Mouse (Mus musculus) thymus, postnatal 25 days (tissue): ENCODE data around the gene Clps.

Source experiments
- DNase-seq: peaks from one replicate; pipeline ENCODE4 v3.0.0; 2022

Clps gene

DNA sequence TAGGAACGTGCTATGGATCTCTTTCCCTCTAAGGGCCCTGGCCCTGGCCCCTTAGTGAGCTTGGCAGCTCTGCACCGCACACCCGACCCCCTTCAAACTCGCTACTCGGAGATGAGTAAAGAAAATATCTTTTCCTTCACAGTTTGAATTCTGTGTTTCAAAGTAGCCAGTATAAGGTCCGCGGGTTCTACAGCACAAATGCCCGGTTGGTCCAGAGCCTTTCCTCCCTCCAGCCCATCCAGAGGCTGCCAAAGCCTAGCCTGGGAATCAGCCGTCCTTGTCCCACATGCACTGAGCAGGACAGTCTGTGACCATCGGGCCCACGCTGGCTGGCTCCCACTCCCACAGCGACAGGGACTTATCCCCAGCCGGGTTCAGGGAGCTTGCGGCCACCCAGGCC lies 11.5 kb downstream of the Clps start, which contains the start of gene Clpsl2:
Gene Clpsl2 (plus strand): TSS at position 301 of the 400 bp plus-strand sequence.
- DNase-seq = no peak

DNA sequence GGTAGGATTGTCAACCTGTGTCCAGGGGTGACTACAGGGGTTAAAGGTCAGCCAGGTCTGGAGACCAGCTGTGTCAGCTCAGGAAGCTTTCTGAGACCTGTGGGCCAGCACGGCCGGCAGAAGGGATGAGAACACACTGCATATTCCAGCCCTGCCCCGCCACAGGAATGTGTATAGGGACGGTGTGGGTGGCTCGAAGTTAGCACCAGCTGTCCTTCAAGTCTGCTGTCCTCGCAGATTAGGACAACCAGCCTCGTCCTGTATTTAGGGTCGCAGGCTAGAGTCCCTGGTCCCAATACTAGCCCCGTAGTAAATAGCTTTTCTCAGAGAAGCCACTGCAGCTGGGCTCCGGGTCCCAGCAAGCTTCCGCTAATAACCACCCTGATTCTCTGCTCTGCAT lies 12.0 kb downstream of the Clps start:
- no peak for DNase-seq

DNA sequence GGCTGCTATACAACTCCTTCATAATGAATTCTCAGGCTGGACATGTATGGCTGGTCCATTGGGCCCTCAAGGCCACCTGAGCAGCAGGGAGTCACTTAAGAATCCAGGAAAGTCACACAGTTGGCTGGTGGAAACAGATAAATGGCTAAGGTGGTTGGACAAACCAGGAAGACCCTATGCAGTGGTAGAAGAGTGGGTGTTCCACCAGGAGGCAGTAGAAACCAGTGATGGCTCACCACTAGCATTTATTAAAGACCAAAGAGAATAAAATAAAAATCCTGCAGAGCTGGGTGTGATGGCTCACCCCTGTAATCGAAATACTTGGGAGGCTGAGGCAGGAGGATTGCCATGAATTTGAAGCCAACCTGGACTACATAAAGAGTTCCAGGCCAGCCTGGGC lies 13.6 kb downstream of the Clps start:
- peak; percentile 21 for DNase-seq

DNA sequence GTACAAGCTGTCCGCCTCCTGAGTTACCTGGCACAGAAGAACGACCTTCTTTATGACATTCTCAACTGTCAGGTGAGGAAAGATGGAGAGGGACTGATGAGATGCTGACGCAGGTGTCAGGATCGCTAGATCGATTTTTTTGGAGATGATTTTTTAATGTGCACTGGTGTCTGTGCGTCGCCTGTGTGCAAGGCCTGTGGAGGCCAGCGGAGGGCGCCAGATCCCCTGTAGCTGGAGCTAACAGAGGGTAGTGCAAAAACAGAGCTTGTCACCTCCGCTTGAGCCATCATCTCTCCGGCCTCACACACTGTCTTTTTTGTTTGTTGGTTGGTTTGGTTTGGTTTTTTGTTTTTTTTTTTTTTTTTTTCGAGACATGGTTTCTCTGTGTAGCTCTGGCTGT lies 22.7 kb downstream of the Clps start:
- no peak for DNase-seq

DNA sequence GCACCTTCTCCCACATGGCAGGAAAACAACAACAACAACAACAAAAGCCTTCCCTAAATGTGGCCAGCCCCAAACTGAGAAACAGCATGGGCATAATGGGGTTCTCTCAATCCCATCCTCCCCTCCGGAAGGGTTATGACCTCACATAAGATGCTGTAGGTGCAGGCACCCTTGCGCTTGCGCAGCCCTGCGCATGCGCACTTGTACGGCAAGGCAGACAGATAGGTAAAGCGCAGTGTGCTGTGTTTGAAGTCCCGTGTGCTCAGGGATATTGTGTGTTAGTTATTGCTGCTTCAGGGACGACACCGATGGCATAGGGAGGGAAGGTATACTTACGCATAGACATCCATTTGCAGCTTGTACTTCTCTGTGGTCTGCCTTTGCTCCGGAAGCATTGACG lies 27.2 kb downstream of the Clps start:
- DNase-seq = no peak

DNA sequence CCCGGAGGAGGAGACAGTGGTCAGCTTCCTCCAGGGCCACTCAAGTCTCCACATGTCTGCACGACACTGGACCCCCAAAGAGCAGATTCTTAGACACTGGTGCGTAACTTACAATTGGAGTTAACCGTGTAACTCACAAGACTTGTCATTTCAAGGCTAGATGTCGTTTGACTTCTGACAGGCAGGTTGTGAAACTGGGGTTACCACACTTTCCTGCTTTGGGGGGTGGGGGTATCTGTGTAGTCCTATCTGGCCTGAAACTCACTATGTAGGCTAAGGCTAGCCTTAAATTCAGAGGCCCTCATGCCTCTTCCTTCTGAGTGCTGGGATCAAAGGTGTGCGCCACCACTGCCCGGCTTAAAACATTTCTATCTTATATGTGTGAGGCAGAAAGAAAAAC lies 28.0 kb downstream of the Clps start:
- DNase-seq = no peak

DNA sequence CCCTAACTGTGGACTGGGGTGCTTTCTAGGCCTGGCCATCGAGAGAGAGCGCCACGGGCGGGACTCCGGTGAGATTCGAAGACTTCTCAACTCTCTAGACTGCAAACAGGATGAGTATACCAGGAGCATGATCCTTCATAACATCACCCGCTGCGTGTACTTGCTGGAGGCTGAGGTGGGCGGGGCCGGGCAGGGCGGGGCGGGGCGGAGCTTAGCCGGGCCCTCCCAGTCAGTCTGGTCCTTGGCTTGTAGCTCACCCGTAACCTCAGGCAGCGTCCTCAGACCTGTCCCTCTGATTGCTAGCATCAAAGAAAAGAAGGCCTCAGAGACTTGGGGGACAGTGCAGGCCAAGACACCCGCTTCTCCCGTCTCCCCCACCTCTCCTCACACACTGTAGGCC lies 28.6 kb downstream of the Clps start:
- DNase-seq = no peak

DNA sequence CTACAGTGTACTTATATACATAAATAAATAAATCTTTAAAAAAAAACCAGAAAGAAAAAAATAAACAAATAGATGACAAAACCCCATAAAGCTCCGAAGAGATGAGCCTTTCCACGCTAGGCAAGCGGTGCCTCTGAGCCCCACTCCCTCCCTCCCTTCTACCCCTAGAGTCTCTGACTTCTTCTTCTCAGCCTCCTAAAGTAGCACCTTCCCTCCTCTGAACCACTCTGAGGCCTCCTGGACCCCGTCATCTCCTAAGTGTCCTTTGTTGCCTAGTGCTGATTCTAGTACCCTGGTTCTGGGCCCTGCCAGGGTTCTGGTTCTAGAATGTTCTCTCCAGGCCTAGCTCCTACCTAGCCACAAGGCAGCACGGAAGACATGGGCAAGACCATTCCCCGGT lies 30.1 kb downstream of the Clps start, which contains the start of gene Armc12:
Gene Armc12 (plus strand): TSS at position 301 of the 400 bp plus-strand sequence.
- DNase-seq = no peak

DNA sequence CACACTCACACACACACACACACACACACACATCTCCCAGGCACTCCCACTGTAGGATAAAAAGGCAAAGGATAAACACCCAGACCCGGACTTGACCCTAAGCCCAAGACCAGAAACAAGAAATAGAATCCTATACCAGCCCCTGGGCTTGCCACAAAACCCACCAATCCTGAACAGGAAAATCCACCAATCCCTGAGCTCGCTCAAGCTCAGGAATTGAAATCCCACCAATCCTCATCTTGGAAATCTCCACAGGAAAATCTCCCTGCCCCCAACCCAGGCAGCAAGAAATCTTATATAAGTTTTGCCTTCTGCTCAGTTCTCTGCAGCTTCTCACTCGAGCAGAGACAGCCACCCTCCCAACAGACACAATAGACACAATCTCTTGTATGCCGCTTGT lies 31.4 kb downstream of the Clps start:
- DNase-seq = no peak

DNA sequence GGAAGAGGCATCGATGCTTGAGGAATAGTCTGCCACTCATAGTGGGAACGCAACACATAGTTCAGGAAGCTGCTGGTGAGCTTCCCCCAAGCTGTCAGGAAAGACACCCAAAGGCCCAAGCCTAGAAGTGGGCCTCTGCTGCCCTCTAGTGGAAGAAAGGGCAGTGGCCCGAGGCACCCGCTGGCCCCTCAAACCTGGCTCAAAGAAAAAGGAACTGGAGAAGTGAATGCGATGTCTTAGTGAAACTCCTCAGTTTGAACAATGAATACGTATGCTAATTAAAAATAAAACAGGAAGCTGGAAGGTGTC lies 32.6 kb downstream of the Clps start:
- peak; percentile 91 for DNase-seq

DNA sequence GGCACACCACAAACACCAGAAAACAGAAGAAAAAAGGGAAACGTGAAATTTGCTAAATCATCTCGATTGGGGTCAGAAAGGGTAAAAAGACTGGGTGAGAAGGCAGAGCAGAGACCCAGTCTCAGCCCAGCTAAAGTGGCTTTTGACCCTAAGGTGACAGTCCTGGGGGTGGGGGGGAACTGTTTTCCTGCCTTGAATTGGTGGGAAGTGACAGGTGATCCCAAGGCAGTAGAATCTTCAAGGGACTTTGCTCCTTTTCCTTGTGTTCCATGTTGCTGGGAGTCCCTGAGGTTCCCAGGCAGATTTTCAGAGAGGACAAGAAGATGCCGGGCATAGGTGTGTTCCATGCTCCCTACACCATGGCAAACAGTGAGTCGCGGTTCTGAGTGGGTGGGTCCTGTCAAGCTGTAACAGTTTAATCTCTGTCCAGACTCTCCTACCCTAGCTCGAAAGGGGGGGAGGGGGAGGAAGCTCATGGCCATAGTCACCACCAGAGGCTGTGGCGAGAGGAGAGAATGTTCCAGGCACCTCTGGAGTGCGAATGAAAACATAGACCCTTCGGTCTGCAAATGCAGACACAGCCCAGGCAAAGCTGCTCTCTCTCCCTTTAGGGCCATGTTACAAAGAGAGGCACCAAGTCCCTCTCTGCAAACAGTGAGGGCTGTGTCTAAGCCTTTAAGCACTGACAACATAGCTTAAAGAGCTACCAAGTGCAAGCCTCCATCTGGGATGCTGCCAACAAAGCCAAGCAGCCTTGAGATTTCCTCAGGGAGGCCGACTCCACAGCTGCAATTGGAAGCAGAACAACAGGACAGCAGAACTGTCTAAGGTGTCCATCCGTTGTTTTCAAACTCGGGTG lies 33.2 kb downstream of the Clps start:
- no peak for DNase-seq

DNA sequence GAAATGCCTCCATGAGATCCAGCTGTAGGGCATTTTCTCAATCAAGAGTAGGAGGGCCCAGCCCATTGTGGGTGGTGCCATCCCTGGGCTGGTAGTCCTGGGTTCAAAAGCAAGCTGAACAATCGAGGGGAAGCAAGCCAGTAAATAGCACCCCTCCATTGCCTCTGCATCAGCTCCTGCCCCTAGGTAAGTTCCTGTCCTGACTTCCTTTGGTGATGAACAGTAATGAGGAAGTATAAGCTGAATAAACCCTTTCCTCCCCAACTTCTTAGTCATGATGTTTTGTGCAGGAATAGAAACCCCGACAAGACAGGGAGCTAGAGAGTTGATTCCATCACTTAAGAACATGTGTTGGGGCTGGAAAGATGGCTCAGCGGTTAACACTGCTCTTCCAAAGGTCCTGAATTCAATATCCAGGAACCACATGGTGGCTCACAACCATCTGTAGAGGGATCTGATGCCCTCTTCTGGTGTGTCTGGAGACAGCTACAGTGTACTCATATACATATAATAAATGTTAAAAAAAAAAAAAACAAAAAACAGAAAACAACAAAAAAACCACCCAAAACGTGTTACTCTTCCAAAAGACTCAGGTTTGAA lies 35.6 kb downstream of the Clps start:
- no peak for DNase-seq

DNA sequence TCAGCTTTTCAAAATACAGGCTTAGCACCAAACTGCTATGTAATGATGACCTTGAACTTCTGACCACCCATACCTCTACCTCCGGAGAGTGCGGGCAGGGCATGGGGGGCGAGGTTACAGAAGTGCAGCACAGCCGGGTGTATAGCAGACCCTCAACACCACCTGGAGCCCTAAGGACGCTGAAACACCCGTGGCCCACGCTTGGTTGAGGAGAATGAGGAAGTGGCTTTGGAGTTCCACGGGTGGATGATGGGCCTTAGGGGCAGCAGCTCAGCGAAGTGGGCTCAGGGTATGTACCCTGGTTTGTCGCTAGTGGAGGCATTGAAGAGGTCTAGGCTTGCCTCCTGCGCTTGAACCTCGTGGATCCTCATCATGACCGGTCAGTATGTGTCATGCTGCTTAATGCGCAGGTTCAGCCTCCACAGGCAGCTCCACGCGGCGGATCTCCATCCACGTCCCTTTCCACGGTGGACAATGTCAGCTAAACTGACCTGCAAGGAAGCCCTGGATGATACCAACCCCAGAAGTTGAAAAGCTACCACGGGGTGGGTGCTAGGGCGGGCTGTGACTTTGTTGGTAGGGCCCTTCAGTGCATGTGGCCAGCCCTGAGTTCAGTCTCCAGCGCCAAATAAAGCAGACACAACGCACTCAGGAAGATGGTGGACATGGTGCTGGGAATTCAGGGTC lies 36.4 kb downstream of the Clps start:
- no peak for DNase-seq

DNA sequence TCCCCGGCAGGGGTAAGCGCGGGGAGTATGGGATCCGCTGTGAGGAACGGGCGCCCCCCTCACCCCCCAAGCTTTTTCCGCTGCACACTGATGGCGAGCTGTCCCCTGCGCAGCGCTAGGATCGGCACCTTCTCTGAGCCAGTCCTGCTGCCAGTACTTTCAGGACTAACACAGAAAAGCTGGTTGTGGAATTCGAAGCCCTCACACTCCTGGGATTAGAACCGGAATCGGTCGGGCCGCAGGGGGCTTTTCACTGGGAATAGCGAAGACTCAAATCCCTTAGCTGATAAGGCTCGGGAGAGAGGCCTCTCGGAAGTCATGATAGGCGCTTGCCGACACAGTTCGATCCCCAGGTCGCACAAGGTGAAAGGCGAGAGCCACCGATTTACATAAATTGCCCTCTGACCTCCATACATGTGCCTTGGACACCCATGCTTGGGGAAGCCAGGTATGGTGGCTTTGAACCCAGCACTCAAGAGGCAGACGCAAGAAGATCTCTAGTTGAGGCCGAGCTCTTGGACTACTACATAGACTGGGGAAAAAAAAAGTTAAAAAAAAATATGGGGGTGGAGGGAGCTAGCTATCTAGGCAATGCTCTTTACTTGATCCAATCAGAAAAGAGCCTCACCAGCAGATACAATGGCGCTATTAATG lies 37.1 kb downstream of the Clps start:
- DNase-seq = no peak

DNA sequence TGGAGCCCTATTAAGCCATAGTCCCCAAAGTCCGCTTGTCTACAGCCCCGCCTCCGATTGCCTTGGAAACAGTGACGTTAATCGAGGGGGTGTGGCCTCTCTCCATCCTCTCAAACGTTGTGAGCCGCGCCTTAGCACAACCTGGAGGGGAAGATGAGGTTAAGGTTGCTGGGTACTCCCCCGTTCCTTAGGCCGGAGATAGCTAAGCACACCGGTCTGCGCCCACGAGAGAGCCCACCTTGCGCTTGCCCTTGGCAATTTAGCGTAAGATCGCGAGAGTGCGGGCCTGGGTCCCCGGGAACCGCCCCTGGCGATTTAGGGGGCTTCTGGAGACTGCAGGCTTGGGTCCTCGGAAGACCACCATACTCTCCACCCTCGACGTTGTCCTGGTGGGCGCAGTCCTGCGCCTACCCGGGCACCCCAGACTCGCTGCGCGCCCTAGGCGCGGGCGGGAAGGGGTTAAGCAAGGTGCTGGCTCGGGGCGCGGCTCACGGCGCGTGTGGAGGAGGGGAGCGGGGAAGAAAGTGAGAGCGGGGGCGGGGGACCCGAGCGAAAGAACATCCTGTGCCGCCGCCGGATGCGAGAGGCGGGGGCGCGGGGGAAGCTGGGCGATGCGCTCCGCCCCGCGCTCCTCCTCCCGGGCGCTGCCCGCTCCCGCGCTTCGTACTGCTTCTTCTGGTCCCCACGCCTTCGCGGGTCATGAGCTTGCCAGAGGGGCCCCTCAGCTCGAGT lies 37.8 kb downstream of the Clps start:
- DNase-seq = peak; percentile 96

DNA sequence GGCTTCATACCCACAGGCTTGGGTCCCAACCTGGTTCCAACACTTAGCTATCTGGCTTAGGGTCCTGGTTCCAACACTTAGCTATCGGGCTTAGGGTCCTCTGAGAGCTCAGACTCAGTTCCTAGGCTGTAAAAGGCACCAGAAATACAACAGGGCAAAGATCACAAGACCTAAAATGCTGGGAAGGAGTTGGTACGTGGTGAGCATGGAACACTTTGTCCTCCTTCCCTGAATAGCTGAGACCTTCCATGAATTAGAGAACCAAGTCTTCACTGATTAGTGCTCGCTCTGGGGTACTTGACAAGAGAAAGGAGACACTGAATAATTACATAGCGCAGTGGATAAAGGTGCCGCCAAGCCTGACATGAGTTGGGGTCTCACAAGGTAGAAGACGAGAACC lies 38.6 kb downstream of the Clps start:
- DNase-seq = no peak

DNA sequence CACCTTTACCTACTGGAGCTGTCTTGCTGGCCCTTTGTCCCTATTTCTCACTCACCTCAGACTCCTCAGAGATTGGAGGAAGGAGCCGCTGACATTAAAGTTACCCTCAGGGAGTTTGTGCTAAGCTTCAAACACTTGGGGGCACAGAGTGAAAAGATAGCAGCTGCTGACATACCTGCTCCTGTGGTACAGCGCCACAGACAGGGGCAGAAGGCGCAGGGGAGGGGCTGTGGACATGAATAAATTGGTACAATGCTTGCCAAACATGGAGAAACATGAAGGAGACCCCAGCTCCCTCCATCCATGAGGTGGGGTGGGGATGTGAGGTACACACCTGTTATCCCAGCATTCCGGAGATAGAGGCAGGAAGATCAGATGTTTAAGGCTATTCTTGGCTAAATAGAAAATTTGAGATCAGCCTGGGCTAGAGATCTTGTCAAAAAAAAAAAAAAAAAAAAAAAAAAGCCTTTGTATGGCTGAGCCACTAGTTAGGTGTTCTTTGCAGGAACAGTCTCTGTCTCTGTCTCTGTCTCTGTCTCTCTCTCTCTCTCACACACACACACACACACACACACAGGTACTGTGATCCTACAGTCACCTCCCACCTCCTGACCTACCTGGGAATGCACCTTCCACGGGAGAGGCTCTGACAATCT lies 39.4 kb downstream of the Clps start:
- peak; percentile 68 for DNase-seq

DNA sequence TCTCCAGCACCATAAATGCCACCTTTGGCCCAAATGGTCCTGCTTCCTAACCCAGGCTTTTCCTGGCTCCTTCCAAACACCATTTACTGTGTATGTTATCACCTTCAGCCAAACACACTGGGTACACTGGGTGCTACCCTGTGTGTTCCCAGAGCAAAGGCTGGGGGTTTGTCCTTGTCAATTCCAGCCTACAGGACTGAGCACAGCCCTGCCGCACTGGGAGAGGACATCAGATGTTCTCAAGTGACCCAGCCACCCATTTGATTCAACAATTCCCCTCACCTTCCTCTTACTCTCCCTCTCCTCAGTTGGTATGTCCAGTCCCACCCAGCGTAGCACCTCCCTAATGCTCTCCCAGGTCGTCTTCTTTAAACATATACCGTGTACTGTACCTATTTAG lies 40.0 kb downstream of the Clps start:
- DNase-seq = no peak

DNA sequence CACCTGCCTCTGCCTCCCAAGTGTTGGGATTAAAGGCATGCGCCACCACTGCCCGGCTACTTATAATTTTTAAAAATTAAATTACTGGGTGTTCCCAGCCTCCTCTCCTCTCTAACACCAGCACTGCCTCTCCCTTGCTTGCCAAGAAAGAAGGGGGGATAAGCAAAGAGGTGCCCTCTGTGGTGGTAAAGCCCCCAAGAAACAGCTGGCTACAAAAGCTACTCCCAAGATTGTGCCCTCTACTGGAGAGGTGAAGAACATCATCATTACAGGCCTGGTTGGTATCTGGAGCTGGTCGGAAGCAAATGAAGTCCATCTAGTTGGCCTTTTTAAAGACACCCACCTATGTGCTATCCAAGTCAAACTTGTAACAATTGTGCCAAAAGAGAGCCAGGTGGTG lies 40.7 kb downstream of the Clps start:
- DNase-seq = no peak

DNA sequence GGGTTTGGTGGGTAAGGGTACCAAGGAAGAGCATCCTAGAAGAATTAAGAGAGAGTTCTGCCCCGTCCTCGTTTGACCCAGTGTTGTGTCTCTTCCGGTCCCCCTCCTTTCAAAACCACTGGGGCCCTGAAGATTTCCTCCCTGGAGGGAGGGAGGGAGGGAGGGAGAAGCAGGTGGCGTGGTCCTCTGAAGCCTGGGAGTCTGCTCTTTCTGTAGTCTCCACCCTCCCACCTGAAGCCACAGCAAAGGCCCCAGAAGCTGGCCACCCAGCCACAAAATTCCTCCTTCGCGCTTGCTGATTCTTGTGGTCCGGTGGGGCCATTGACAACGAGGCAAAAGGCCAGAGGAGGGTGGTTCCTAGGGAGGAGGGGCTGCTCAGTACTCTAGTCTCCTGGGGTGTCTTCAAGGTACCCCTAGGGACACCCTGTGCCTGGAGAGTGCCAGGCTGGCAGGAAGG lies 41.9 kb downstream of the Clps start:
- DNase-seq = peak; percentile 78

DNA sequence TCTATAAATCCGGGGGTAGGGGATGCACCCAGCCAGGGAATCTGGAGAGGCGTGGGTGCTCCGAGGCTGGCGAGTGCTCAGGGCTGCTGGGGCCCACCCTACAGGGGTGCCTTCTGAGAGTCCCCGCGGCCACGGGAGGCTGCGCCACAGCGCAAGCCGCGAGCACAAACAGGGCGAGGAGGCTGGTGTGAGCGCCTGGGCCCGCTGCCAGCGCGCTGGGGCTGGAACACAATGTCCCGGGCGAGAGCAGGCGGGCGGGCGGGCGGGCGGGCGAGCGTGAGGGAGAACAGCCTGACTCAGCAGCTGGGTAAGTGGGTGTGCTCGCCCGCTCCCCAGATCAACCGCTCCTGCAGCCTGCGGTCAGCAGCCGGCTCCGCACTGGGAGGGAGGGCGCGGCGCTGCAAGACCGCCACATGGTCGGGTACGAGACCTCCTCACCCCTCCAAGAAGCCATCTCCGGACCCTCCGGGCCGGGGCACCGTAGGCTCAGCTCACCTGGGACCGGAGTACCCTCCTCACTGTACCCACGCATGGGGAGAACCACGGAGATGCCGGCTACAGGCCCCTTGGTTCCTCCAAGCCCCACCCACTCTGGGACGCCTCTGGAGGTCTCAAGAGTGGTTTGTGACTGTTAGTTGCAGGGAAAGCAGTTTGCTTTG lies 42.5 kb downstream of the Clps start:
- peak; percentile 85 for DNase-seq
